Mouse (Mus musculus): ENCODE results near the gene Foxn3.

DNA sequence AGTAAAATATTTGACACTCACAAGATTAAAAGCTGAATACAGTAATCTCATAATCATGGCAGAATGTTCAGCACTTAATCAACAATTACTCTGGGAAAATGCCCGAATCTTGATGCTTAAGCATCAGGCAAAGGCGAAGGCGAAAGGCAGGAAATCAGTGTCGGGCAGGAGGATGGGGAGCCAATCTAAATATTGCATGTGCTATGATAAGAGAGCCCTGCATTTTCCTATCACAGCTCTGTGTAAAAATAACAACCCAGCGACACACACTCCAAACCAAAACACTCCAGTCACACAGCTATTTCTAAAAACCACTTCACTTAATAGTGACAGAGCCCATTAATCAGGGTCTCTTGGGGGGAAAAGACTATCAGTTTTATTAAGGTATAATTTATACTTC is 305.8 kb downstream of the Foxn3 start:
- no peak for TF ChIP-seq USF1 (IDR thresholded peaks at IDR 0.05; ENCODE audit: low read depth, low read length)
- TF ChIP-seq CTCF (conservative IDR thresholded peaks at IDR 0.05 in 1 of 2, IDR thresholded peaks at IDR 0.05 in 1 of 2; ENCODE audit: low read depth in 2 of 2, low read length in 2 of 2) = no peak
- no peak for TF ChIP-seq EP300 (IDR thresholded peaks at IDR 0.05; ENCODE audit: low read length)
- TF ChIP-seq MAFK (IDR thresholded peaks at IDR 0.05; ENCODE audit: insufficient replicate concordance, low read length) = no peak

All from CH12.LX (cell line).